Mouse (Mus musculus): ENCODE measurements at regions not wholly inside any gene's neighbourhood (a gene's known extent, or its start where the extent isn't known, plus 50 kb on each side); places are given as distances from the start of the nearest gene placed in this dataset.
A peak's percentile ranks its signal among the peaks of the same experiment; 100 is the strongest.

GRCm38 (mm10) chr3:123754011-123754610 is 63.5 kb upstream of the Ndst3 start:
- DNase-seq = no peak

- no peak for DNase-seq
Observed at GRCm38 (mm10) chr3:123754927-123755326, 64.3 kb upstream of the Ndst3 start.

GRCm38 (mm10) chr3:123765911-123766556 is 75.4 kb upstream of the Ndst3 start:
- no peak for DNase-seq

GRCm38 (mm10) chr3:123766557-123766913 is 75.9 kb upstream of the Ndst3 start:
- DNase-seq = no peak

GRCm38 (mm10) chr3:123780507-123780906 is 89.9 kb upstream of the Ndst3 start:
- DNase-seq = peak; percentile 29

GRCm38 (mm10) chr3:123781581-123781980 is 90.9 kb upstream of the Ndst3 start:
- DNase-seq = no peak

GRCm38 (mm10) chr3:123784127-123784526 is 93.5 kb upstream of the Ndst3 start:
- DNase-seq = no peak

- no peak for DNase-seq
Observed at GRCm38 (mm10) chr3:123794011-123794410, 103.4 kb upstream of the Ndst3 start.

- no peak for DNase-seq
Observed at GRCm38 (mm10) chr3:123805338-123805737, 114.7 kb upstream of the Ndst3 start.

GRCm38 (mm10) chr3:123806050-123806449 is 115.4 kb upstream of the Ndst3 start:
- no peak for DNase-seq

- DNase-seq = no peak
Observed at GRCm38 (mm10) chr3:123806546-123806945, 115.9 kb upstream of the Ndst3 start.

GRCm38 (mm10) chr3:123810018-123810942 is 119.6 kb upstream of the Ndst3 start:
- DNase-seq = no peak

- DNase-seq = no peak
Observed at GRCm38 (mm10) chr3:123810943-123811499, 120.4 kb upstream of the Ndst3 start.

- DNase-seq = no peak
Observed at GRCm38 (mm10) chr3:123828790-123829189, 138.1 kb upstream of the Ndst3 start.

- no peak for DNase-seq
Observed at GRCm38 (mm10) chr3:123838385-123839170, 147.9 kb upstream of the Ndst3 start.

- no peak for DNase-seq
Observed at GRCm38 (mm10) chr3:123846554-123846953, 155.9 kb upstream of the Ndst3 start.

GRCm38 (mm10) chr3:123848663-123849062 is 158.0 kb upstream of the Ndst3 start:
- DNase-seq = no peak

GRCm38 (mm10) chr3:123852889-123853288 is 162.2 kb upstream of the Ndst3 start:
- no peak for DNase-seq

- DNase-seq = no peak
Observed at GRCm38 (mm10) chr3:123873709-123874108, 183.1 kb upstream of the Ndst3 start.

- DNase-seq = no peak
Observed at GRCm38 (mm10) chr3:123893691-123894090, 203.0 kb upstream of the Ndst3 start.

GRCm38 (mm10) chr3:123905928-123906721 is 215.5 kb upstream of the Ndst3 start:
- peak; percentile 36 for DNase-seq

- DNase-seq = no peak
Observed at GRCm38 (mm10) chr3:123918140-123918539, 227.5 kb upstream of the Ndst3 start.

Measured in lung, postnatal 10 days (tissue).